Mouse (Mus musculus): ENCODE results near the gene Ryr2. TPM values are rescaled to one million over a fixed set of nuclear protein-coding genes. Genes with fewer than 3 reads are reported as not detected.

Ryr2 gene
- polyA plus RNA-seq, 1 experiment: 0.13 TPM

DNA sequence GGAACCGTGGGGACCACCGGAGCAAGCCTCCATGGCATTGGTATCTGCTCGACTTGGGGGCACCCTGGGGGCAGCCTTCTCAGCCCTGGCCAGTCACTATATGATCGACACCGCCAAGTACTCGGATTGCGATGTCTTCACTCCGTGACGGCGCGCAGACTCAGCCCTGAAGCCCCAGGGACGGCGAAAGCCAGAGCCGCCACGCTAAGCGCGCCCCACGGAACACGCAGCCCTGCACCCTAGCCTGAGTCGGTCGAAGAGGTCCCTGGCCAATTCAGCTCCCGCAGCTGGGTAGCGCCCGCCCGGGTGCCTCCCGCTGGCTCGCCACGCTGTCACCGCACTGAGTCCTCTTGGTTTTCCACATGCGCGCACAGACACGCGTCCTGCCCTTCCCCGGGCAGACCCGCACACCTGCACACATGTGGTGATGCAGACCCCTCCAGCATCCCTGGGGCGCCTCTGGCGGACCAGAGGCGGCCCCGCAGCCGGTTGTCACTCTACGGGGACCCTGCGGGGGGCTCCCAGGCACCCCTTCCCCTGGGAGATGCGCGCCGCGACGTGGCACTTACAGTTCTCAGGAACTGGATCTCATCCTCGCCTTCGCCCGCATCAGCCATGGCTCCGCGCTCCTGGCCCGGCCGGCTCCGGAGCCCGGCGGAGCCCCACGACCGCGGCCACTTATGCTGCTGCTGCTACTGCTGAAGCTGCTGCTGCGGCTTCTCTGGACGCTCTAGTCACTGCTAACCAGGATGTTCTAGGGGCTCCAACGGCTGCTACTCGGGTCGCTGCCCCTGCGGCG is 716 bp downstream of the Ryr2 start:
- no peaks in the 10 kb centered on the region for H3K36me3 ChIP-seq (ENCODE audit: control insufficient read depth, insufficient read depth, low read length)
- TF ChIP-seq POLR2A (IDR thresholded peaks at IDR 0.05; ENCODE audit: low read depth, low read length) (no peak), CTCF (conservative IDR thresholded peaks at IDR 0.05; ENCODE audit: insufficient read depth, insufficient read length, low read depth, low read length) (no peak)
- peak; percentile 12 for DNase-seq
- under 1% methylated on average over 67 of the region's 67 CpGs for WGBS
- H3K4me3 ChIP-seq (ENCODE audit: insufficient read depth, low read depth, low read length): peak overlapping the region; percentile 36
- no peak overlapping the region for H3K27ac ChIP-seq (ENCODE audit: insufficient read depth, low read depth, low read length)
- no peaks in the 10 kb centered on the region for H3K27me3 ChIP-seq (replicated peaks; ENCODE audit: control insufficient read depth, insufficient read depth, low read length)
- no peaks in the 10 kb centered on the region for H3K4me1 ChIP-seq (ENCODE audit: control insufficient read depth, insufficient read depth, low read length)

DNA sequence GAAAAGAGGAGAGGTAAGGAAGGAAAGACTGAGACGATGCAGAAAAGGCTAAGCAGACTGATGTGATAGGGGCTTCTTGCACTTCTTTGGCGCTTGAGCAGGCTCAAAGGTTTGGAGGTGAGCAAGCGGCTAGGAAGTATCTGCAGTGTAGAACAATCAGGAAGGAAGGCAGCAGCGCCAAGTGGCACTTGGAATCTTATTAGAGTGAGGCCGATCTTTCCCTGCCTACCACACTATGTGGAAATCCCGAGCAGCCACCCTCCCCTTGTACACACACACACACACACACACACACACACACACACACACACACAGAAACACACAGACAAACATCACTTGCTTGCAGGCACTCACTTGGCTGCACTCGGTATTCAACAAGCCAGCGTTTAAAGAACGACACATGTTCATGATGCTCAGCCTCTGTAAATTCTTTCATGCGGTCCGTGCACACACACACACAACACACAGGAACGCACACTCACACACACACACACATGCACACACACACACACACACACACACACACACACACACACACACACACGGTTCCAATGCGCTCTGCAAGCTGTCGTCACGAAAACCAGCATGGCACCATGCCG is 1.4 kb downstream of the Ryr2 start:
- no peaks in the 10 kb centered on the region for H3K27me3 ChIP-seq (replicated peaks; ENCODE audit: control insufficient read depth, insufficient read depth, low read length)
- TF ChIP-seq CTCF (conservative IDR thresholded peaks at IDR 0.05; ENCODE audit: insufficient read depth, insufficient read length, low read depth, low read length) (no peak), POLR2A (IDR thresholded peaks at IDR 0.05; ENCODE audit: low read depth, low read length) (no peak)
- peak overlapping the region; percentile 36; the same call in 1 of the 2 replicates for H3K4me3 ChIP-seq (ENCODE audit: insufficient read depth, low read depth, low read length)
- H3K27ac ChIP-seq (ENCODE audit: insufficient read depth, low read depth, low read length): no peak overlapping the region
- H3K4me1 ChIP-seq (ENCODE audit: control insufficient read depth, insufficient read depth, low read length): no peaks in the 10 kb centered on the region
- no peak for DNase-seq
- 7% methylated on average over 17 of the region's 17 CpGs for WGBS
- no peaks in the 10 kb centered on the region for H3K36me3 ChIP-seq (ENCODE audit: control insufficient read depth, insufficient read depth, low read length)

DNA sequence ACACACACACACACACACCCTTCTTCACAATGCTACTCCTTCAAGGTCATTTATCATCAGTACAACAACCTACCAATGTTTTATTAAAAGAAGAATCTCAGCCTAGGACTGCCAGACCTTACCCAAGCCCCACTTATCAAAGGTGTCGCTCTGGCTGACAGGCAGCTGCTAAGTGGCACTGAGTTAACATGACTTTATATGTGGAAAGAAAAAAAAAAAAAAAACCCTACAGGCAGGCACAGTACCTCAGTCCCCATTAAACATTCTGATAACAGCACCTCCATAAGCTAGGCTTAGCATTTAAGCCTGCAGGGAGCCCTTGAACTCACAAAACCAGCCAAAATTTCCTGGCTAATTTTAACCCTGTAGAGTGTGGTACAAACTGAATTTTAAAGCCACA is 2.4 kb downstream of the Ryr2 start:
- H3K4me3 ChIP-seq (ENCODE audit: insufficient read depth, low read depth, low read length): no peak overlapping the region
- H3K4me1 ChIP-seq (ENCODE audit: control insufficient read depth, insufficient read depth, low read length): no peaks in the 10 kb centered on the region
- 56% methylated on average over 1 of the region's 1 CpGs for WGBS
- DNase-seq: no peak
- no peaks in the 10 kb centered on the region for H3K27me3 ChIP-seq (replicated peaks; ENCODE audit: control insufficient read depth, insufficient read depth, low read length)
- H3K36me3 ChIP-seq (ENCODE audit: control insufficient read depth, insufficient read depth, low read length): no peaks in the 10 kb centered on the region
- TF ChIP-seq CTCF (conservative IDR thresholded peaks at IDR 0.05; ENCODE audit: insufficient read depth, insufficient read length, low read depth, low read length): no peak
- TF ChIP-seq POLR2A (IDR thresholded peaks at IDR 0.05; ENCODE audit: low read depth, low read length): no peak
- no peak overlapping the region for H3K27ac ChIP-seq (ENCODE audit: insufficient read depth, low read depth, low read length)

DNA sequence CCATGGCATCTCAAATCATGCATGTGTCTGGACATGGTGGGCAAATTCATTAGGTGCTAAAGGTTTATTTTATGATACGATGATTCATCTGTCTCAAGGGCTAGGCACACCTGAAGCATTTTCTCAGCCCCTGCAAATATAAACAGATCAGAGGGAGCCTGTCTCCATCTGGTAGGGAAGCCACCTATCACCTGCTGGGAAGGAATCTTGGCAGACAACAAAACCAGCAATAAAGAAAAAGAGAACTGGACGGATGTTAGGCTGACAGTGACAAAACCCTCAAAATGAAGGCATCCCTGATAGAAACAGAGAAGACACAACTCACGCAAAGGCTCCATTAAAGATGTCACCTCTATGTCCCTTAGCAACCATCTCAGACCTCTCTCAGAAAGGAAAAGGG is 3.7 kb downstream of the Ryr2 start:
- TF ChIP-seq POLR2A (IDR thresholded peaks at IDR 0.05; ENCODE audit: low read depth, low read length) (no peak), CTCF (conservative IDR thresholded peaks at IDR 0.05; ENCODE audit: insufficient read depth, insufficient read length, low read depth, low read length) (no peak)
- Histone ChIP-seq H3K4me3 (ENCODE audit: insufficient read depth, low read depth, low read length) (no peak overlapping the region), H3K27me3 (replicated peaks; ENCODE audit: control insufficient read depth, insufficient read depth, low read length) (no peaks in the 10 kb centered on the region), H3K4me1 (ENCODE audit: control insufficient read depth, insufficient read depth, low read length) (no peaks in the 10 kb centered on the region), H3K36me3 (ENCODE audit: control insufficient read depth, insufficient read depth, low read length) (no peaks in the 10 kb centered on the region), H3K27ac (ENCODE audit: insufficient read depth, low read depth, low read length) (no peak overlapping the region)
- no peak for DNase-seq
- WGBS: 79% methylated on average over 3 of the region's 3 CpGs

DNA sequence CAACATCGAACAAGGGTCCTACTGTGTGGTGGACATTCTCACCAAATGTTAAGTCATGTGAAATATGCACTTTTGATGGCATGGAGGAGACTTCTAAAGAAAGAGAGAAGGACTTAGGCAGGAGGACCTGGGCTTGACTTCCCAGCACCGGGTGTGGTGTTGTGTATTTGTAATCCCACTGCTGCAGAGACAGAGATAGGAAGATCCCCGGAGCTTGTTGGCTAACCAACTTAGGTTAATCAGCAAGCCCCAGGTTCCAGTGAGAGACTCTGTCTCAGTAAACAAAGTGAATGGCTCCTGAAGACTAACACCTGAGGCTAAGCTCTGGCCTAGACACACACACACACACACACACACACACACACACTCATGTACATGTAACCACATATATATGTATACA is 7.3 kb downstream of the Ryr2 start:
- 77% methylated on average over 3 of the region's 3 CpGs for WGBS

DNA sequence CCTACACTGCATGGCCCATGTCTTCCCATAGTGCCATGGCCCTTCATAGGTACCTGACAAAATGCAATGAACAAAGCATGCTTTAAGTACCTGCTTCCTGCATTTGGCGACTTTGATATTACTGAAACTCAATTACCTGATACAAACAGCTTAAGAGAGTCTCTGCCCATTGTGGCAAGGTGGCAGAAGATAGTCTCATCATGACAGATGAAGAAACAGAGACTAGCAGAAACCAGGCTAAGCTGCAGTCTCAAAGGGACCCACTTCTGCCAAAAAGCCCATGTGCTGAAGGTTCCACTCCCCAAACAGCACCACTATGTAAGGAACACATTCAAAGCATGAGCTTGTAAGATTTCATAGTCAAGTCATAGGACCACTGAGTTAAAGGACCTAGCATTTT is 7.8 kb downstream of the Ryr2 start:
- Histone ChIP-seq H3K4me3 (ENCODE audit: insufficient read depth, low read depth, low read length) (no peak overlapping the region), H3K4me1 (ENCODE audit: control insufficient read depth, insufficient read depth, low read length) (no peaks in the 10 kb centered on the region), H3K27me3 (replicated peaks; ENCODE audit: control insufficient read depth, insufficient read depth, low read length) (no peaks in the 10 kb centered on the region), H3K36me3 (ENCODE audit: control insufficient read depth, insufficient read depth, low read length) (no peaks in the 10 kb centered on the region), H3K27ac (ENCODE audit: insufficient read depth, low read depth, low read length) (no peak overlapping the region)
- 91% methylated on average over 1 of the region's 1 CpGs for WGBS
- no peak for TF ChIP-seq CTCF (conservative IDR thresholded peaks at IDR 0.05; ENCODE audit: insufficient read depth, insufficient read length, low read depth, low read length)
- TF ChIP-seq POLR2A (IDR thresholded peaks at IDR 0.05; ENCODE audit: low read depth, low read length): no peak
- no peak for DNase-seq

More for the DNA sequence above, 7.3 kb downstream of the Ryr2 start:
- H3K27ac ChIP-seq (ENCODE audit: insufficient read depth, low read depth, low read length): no peak overlapping the region
- H3K36me3 ChIP-seq (ENCODE audit: control insufficient read depth, insufficient read depth, low read length): no peaks in the 10 kb centered on the region
- H3K27me3 ChIP-seq (replicated peaks; ENCODE audit: control insufficient read depth, insufficient read depth, low read length): no peaks in the 10 kb centered on the region
- H3K4me3 ChIP-seq (ENCODE audit: insufficient read depth, low read depth, low read length): no peak overlapping the region
- no peak for DNase-seq
- no peaks in the 10 kb centered on the region for H3K4me1 ChIP-seq (ENCODE audit: control insufficient read depth, insufficient read depth, low read length)
- no peak for TF ChIP-seq POLR2A (IDR thresholded peaks at IDR 0.05; ENCODE audit: low read depth, low read length)
- TF ChIP-seq CTCF (conservative IDR thresholded peaks at IDR 0.05; ENCODE audit: insufficient read depth, insufficient read length, low read depth, low read length): no peak

DNA sequence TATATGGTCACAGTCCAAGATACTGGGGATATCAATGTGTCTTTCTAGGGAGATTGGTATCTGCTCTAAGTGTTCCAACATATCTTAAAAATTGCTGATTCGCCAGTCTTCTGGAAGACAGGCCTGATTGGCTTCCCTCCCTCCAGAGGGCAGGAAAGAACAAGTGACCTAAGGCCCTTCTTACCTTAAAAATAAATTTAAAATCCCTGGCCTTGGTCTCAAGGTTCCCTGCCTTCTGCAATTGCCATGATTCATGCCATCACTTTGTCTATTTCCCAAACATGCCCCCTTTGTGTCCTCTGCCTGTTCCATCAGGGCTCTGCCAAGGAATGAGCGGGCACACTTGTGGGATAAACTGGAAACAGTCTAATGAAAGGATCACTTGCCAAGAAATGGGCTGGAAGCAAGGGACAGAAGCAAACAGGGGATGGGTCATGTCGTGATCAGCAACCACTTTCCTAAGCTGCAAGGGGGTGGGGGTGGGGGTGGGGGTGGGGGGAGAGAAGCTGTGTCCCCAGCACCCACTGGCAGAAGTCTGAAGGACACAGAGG is 10.3 kb downstream of the Ryr2 start:
- Histone ChIP-seq H3K4me3 (ENCODE audit: insufficient read depth, low read depth, low read length) (no peak overlapping the region), H3K27me3 (replicated peaks; ENCODE audit: control insufficient read depth, insufficient read depth, low read length) (no peaks in the 10 kb centered on the region), H3K36me3 (ENCODE audit: control insufficient read depth, insufficient read depth, low read length) (no peaks in the 10 kb centered on the region), H3K27ac (ENCODE audit: insufficient read depth, low read depth, low read length) (no peak overlapping the region), H3K4me1 (ENCODE audit: control insufficient read depth, insufficient read depth, low read length) (no peaks in the 10 kb centered on the region)
- DNase-seq: no peak
- TF ChIP-seq POLR2A (IDR thresholded peaks at IDR 0.05; ENCODE audit: low read depth, low read length) (no peak), CTCF (conservative IDR thresholded peaks at IDR 0.05; ENCODE audit: insufficient read depth, insufficient read length, low read depth, low read length) (no peak)
- 81% methylated on average over 3 of the region's 3 CpGs for WGBS

Measured in kidney, adult 2 months (tissue).